Mouse (Mus musculus) liver (tissue): ENCODE measurements around the gene Cbx2.
A peak's percentile ranks its signal among the peaks of the same experiment; 100 is the strongest.

Experiments
- DNase-seq: peaks from one replicate; pipeline ENCODE4 v3.0.0-alpha.2; 2020; ENCODE audit warnings: mixed read lengths

Gene Cbx2

DNA sequence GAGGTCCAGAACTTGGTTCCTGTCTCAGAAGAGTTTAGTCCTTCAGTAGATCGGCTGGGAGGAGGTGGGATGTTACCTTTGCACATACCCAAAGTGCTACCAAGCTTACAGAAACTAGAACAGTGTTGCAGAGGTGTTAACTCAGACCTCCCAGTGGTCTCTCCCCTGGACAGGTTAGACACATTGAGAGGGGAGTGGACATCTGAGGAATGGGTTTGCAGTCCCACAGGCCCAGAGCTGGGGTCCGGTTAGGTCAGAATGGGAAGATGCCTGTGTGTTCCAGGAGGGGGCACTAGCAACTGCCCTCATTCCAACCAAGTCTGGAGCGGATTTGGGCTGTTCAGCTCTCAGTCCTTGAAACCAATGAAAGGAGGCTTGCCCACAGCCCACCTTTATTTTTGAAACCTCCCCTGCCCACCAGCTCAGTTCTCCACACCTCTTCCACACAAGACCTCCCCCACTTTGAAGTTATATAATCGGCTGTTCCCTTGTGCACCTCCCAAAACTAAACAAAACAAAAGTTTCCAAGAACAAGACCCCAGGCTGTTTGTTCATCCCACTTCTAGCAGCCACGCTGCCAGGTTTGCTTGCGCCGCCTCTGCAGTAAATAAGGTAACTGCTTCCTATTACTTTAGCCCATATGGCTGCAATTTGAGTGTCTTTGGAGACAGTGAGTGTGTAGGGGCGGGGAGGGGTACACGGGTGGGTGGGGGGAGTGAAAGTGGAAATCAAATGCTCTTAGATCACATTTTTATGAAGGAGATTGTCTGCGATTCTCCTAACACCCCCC, 21.2 kb downstream of the Cbx2 start:
- DNase-seq = no peak

GRCm38 (mm10) chr11:119044551-119045337, 22.0 kb downstream of the Cbx2 start:
- peak; percentile 42 for DNase-seq

DNA sequence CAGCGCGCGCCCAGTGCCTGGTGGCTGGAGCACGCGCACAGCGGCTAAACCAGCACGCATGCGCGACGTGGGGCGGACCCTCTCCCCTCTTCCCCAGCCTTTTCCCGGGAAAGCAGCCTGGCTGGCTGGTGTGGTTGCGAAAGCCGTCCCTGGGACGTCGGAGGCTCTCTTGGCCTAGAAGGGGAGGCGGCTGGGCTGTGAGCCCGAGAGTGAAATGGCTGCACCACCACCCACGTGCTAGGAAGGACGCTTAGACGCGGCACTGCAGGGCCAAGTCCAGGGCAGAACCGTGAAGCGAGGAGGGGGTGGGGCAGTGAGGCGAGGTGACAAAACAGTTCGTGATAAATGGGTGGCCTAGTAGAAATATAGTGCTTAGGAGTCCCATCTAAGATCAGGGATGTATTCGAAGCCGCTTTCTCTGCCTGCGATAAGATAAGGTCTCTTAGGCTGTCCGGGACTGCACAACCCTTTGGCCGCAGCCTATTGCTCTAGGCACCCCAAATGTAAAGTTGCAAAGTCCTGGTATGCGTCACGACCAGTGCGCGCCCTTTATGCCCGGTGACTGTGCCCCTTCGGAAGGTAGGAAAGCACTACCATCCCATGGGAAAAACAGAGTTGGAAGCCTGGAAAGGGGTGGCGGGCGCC, 24.0 kb downstream of the Cbx2 start:
- DNase-seq = peak; percentile 66

- DNase-seq = peak; percentile 24
Observed at GRCm38 (mm10) chr11:119047261-119048132, 24.7 kb downstream of the Cbx2 start.

GRCm38 (mm10) chr11:119048133-119048510, 25.4 kb downstream of the Cbx2 start:
- no peak for DNase-seq

GRCm38 (mm10) chr11:119050361-119050760, 27.6 kb downstream of the Cbx2 start:
- DNase-seq = no peak

- no peak for DNase-seq
Observed at GRCm38 (mm10) chr11:119051426-119051825, 28.7 kb downstream of the Cbx2 start.

DNA sequence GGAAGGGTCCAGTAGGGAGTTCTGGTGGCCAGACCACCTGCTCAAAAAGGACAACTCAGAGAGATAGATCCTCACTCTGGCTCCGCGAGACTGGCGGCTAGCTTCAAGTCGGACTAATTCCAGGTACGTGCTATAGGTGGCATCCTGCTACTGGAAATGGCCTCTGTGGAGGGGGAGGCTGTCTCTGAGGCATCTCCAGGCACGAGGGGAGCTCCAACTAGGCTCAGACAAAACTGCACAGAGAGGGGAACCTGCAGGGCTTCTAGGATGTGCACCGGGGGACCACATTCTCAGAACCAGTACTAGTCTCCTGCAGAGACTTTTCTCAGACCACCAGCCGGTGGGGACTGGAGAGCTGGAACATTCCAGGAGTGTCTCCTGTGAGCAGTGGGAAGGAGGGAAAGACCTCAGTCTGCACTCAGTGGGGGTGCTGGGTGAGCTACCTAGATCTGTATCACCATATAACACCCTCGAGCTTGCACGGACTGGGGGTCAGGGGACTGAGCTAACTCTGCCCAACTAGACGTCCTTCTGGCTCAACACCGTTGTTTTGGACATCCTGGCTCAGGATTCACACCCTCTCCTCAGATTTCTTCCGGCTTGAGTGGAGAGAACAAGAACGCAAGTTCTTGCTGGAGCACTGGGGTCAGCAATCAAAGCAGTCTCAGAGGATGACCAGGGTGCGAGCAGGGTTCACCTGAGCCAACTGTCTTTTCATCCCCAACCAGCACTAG, 29.3 kb downstream of the Cbx2 start:
- DNase-seq = peak; percentile 31

DNA sequence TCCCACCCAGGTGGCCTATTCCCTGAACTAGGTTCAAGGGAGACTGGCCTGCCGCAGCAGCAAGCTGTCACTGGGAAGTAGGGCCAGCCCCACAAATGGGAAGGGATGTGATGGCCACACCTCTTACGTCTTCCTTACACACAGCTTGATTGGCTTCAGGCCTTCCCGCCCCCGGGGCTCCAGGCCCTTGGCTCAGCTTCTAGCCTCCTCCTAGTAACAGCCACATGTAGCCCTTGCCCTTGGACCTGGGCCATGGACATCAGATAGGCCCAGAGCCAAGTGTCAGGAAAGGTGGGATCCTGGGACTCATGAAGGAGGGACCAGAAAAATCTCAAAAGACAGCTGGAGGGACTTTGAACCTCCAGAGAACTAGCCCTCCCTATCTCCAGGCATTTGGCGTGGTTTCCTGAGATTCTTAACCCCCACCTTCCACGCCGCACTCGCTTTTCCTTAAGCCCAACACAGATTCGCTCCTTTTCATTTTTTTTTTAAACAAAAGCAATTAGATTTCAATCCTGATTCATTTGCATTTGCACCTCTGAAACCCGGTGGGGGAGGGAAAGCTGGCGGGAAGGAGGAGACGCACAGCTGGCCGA, 30.0 kb downstream of the Cbx2 start:
- DNase-seq = peak; percentile 46

DNA sequence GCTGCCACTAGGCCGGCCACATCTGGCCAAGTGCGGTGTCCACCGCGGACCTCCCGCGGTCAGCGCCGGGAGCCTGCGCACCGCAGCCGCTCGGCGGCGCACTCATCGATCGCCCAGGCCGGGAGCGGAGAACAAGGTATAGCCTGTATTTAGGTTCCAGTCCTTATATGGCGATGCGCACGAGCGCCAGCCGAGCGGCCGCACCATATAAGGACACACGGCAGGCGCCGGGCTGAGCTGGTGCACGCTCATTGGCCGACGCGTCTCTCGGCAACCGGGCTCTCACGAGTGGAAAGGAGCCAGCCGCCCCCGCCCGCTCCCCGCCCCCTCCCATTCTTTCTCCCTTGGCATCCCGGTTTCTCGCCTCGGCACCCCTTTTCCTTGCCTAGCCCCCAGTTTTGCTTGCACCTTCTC, 30.5 kb downstream of the Cbx2 start:
- DNase-seq = peak; percentile 84

GRCm38 (mm10) chr11:119053738-119054350, 31.1 kb downstream of the Cbx2 start:
- DNase-seq = no peak

DNA sequence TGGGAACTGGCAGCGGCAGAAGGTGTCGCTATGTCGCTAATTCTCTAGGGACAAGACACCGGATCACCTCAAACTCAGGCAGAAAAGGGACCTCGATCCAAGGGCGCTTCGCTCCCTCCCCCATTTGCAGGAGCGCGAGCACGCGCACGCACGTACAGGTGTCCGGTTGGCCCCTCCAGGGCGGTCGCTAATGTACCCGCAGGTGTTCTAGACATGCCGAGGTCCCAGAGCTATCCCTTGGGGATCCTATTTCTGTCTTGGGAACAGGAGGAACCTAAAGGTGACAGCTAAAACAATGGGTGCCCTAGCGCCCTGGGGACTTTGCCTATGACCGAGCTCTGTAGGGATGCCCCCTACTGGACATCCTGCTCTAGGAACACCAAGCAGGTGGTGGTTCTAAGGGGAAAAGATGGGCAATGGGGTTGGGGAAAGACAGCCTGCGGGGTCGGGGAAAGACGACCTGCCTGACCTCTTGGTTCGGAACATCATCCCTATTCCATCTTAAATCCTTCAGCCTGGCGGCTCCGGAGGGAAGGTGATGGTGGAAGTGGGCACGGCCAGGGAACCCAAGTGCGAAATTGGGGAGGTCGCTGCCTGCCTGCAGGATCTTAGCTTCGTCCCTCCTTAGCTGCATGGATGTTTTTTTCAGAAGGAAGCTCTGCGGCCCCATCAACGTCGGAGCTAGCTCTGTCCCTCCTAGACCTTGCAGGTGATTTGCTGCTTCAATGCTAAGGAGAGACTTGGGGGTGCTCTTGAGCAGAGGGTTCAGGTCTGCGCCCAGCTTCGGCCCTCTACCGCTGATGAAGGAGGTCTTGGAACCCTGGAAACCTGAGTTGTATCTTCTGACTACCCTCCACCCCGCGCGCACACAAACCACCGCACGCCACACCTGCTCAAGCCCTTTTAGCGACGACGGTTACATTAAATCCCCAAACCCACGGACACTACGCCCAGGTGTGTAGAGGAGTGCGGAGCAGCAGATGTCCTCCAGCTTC, 31.9 kb downstream of the Cbx2 start:
- DNase-seq = no peak

DNA sequence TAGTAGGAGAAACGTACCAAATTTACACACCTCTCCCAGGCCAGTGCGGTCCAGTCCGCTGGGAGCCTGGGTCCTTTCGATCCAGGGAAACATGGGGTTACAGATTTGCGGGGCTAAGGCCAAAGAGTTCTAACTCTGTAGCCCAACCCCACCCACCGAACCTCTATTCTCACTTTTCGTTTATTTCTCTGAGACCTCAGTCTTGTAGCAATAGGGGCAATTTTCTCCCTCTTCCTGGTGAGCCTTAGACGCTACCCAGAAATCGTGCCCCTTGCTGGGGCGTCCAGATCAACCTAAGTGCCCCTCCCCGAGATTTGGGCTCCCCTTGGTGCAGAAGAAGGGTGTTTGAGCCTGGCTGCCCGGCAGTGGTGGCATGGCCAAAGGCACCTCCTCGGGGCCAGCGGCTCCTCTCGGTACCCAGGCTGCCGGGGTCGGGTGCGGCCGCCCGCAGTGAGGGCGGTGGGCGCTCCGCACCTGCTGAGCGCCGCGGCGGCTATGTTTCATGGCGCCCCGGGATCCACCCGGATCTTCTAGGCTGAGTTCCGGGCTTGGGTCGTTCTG, 32.9 kb downstream of the Cbx2 start:
- no peak for DNase-seq

DNA sequence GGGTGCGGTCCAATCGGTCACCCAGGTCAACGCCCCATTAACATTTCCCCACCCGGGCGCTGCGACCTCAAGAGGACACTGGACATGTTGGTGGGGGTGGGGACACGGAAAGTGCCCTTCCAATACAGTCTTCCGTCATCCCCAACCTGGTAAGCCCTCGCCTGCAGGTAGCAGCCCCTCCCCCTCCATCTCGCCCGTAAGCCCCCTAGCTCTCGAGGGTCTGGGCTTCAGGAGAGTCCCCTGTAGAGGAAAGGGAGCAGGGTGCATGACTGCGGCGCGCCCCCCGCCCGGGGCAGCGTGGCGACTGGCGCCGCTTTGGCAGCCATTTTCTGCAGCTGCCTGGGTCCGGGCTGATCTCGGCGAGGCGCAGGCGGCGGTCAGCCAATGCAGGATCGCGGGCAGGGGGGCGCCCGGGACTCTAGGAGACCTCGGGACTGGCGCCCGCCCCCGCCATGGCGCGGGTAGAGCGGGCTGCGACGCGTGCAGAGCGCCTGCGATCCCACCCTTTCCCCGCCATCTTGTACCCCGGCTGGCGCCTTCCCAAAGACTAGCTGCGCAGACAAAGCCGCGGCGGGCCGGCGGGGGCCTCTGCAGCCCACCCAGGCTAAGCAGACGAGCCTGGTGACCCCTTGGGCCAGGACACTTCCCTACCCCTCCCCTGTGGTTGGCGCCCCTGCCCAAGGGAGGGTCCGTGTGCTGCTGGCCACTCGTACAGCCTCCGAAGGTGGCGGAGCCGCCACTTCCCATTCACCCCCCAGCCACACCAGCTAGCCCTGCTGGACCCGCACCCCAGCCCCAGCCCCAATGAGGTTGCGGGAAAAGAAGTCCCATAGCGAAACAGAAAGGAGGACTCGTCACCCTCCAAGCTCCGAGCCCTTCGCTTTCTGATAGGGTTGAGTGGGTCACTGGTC, 33.8 kb downstream of the Cbx2 start:
- no peak for DNase-seq

DNA sequence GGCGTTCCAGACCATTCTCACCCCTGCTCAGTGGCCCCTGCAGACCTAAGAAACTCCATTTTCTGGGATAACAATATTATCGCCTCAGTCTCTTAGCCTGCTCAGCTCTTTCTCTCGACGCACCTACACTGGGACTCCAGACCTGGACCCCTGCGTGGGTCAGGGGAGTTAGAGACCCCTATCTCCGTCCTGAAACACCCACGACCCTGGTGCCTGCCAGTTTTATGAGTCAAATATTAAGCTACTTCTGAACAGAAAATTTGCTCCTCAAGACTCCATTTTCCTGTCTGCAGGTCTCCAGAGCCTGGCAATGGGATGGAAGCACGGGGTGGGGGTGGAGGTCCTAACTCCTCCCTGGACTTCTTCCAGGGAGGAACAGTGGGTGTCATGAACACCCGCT, 34.5 kb downstream of the Cbx2 start:
- DNase-seq = no peak

- no peak for DNase-seq
Observed at GRCm38 (mm10) chr11:119058041-119058995, 35.6 kb downstream of the Cbx2 start.

- no peak for DNase-seq
Observed at GRCm38 (mm10) chr11:119059256-119059655, 36.5 kb downstream of the Cbx2 start.
